Mouse (Mus musculus) intestine, embryonic 15.5 days (tissue): ENCODE data around the gene Slc16a12. TPM values are rescaled to one million over a fixed set of nuclear protein-coding genes. Genes with fewer than 3 reads are reported as not detected.
A peak's percentile ranks its signal among the peaks of the same experiment; 100 is the strongest.

Source experiments
- ATAC-seq: fragments of 200-750 bp; cut with Nextera tagmentation; 2 replicates; pipeline ENCODE4 v1.8.0; 2017; ENCODE audit warnings: moderate TSS enrichment, moderate library complexity
- H3K27ac ChIP-seq: fragments of 300-500 bp; sonication (generic); 2 replicates; pipeline ENCODE4 v1.5.1; 2015; ENCODE audit warnings: mild to moderate bottlenecking, inconsistent platforms
- H3K27me3 ChIP-seq: fragments of 300-500 bp; sonication (generic); replicated peaks from 2 replicates; pipeline ENCODE4 v1.6.1; 2015; ENCODE audit warnings: inconsistent platforms
- H3K36me3 ChIP-seq: fragments of 300-500 bp; sonication (generic); 2 replicates; pipeline ENCODE4 v1.6.1; 2015; ENCODE audit warnings: inconsistent platforms
- H3K4me1 ChIP-seq: fragments of 300-500 bp; sonication (generic); replicated peaks from 2 replicates; pipeline ENCODE4 v1.6.1; 2015; ENCODE audit warnings: inconsistent platforms
- H3K4me2 ChIP-seq: fragments of 300-500 bp; sonication (generic); replicated peaks from 2 replicates; pipeline ENCODE4 v1.6.1; 2015; ENCODE audit warnings: mild to moderate bottlenecking, inconsistent platforms
- H3K4me3 ChIP-seq: fragments of 300-500 bp; sonication (generic); replicated peaks from 2 replicates; pipeline ENCODE4 v1.5.1; 2015; ENCODE audit warnings: inconsistent platforms
- H3K9ac ChIP-seq: fragments of 300-500 bp; sonication (generic); 2 replicates; pipeline ENCODE4 v1.6.1; 2015; ENCODE audit warnings: inconsistent platforms
- H3K9me3 ChIP-seq: fragments of 300-500 bp; sonication (generic); 2 replicates; pipeline ENCODE4 v1.6.1; 2016; ENCODE audit warnings: inconsistent platforms
- WGBS: fragments of 180-500 bp; shearing (Covaris S2); methylation state at CpG from one replicate; pipeline ENCODE4 v1.1.7; 2015; 5-methylcytosine and 5-hydroxymethylcytosine counted together
- polyA plus RNA-seq: library from polyadenylated mRNA; unstranded; fragments of >200 nt; fragmentation: Nextera tagmentation; extraction: Ambion mirVana; gene quantifications from 2 replicates; pipeline ENCODE4 v1.2.1, GENCODE M21; 2015

Gene Slc16a12
- polyA plus RNA-seq = 6.9 and 8.5 TPM in 2 replicates

DNA sequence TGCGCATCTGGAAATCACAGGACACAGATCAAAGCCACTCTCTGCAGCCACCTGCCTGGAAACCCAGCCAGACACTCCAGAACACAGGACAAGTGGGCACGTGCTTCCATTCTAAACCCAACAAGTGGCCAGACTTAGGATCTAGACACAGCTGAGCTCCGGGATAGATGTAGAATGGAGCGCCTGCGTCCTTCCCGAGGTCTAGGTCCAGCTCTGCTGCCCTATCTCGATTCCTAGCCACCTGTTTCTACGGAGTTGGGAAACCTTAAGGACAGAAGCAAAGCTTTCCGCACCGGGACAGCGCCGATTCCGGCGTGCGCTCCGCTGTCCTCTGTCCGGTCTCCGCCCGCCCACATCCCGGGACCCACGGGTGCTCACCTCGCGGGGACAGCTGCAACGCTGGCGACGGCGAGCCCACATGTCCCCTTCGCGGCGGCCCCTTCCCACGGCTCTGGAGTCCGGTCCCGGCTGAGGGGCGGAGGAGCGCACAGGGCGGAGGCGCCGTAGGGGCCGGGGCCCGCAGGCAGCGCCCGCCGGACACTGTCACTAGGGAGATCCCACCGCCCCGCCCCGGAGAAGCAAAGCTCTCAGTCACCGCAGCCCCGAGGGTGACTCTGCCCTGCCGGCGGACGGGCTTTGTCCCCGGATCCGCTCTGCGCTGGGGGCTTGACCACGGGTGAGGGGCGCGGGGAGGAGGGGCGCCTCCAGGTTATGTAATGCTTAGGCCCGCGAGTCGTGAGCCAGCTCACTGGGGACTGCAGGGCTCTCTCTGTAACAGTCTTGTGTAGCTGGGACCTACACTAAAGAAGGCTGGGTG is at the start of gene Slc16a12:
Gene Slc16a12 (minus strand): TSS at position 602 of the 817 bp plus-strand sequence.
- Histone ChIP-seq H3K27ac (peak within 1 kb of the TSS; percentile 2; the same call in 1 of the 2 replicates), H3K27me3 (no peaks in the 10 kb centered on the region), H3K4me2 (peak within 1 kb of the TSS; percentile 98), H3K9me3 (no peaks in the 10 kb centered on the region), H3K9ac (peak within 1 kb of the TSS; percentile 59), H3K36me3 (no peaks in the 10 kb centered on the region), H3K4me3 (peak within 1 kb of the TSS; percentile 57), H3K4me1 (no peaks in the 10 kb centered on the region)
- WGBS = under 1% methylated on average over 61 of the region's 61 CpGs
- peak; percentile 87 for ATAC-seq

- H3K27ac ChIP-seq = no peak overlapping the region
- H3K9ac ChIP-seq = no peak overlapping the region
- H3K4me2 ChIP-seq = no peak overlapping the region
- ATAC-seq = no peak
- no peaks in the 10 kb centered on the region for H3K36me3 ChIP-seq
- no peaks in the 10 kb centered on the region for H3K27me3 ChIP-seq
- H3K4me3 ChIP-seq = no peak overlapping the region
- 76% methylated on average over 4 of the region's 4 CpGs for WGBS
- H3K4me1 ChIP-seq = no peaks in the 10 kb centered on the region
- no peaks in the 10 kb centered on the region for H3K9me3 ChIP-seq
These were observed 49.3 kb upstream of the Slc16a12 start for GRCm38 (mm10) chr19:34796396-34796795.

DNA sequence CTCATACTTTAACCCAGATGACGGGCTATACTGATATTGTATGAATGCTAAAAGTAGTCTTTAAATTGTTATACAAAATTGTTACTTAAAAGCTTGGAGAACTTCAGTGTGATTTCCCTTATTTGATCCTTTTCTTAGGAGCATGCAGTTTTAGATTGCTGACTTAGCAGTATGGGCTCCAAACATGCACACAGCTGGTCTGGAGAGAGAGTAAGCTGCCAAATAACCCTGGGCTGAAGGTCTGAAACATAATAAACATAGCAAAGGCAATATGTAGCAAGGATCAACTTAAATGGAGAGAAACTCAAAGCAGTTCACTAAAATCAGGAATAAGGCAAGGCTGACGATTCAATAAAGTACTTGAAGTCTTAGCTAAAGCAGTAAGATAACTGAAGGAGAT is 35.4 kb upstream of the Slc16a12 start:
- Histone ChIP-seq H3K4me1 (no peaks in the 10 kb centered on the region), H3K27me3 (no peaks in the 10 kb centered on the region), H3K9me3 (no peaks in the 10 kb centered on the region), H3K4me3 (no peak overlapping the region), H3K36me3 (no peaks in the 10 kb centered on the region), H3K4me2 (no peak overlapping the region), H3K9ac (no peak overlapping the region), H3K27ac (no peak overlapping the region)
- WGBS = 80% methylated on average over 2 of the region's 2 CpGs
- no peak for ATAC-seq

GRCm38 (mm10) chr19:34778993-34779392 is 31.9 kb upstream of the Slc16a12 start:
- Histone ChIP-seq H3K27ac (no peak overlapping the region), H3K9ac (no peak overlapping the region), H3K36me3 (no peaks in the 10 kb centered on the region), H3K27me3 (no peaks in the 10 kb centered on the region), H3K4me3 (no peak overlapping the region), H3K4me2 (no peak overlapping the region), H3K9me3 (no peaks in the 10 kb centered on the region), H3K4me1 (no peaks in the 10 kb centered on the region)
- 94% methylated on average over 1 of the region's 1 CpGs for WGBS
- no peak for ATAC-seq

GRCm38 (mm10) chr19:34778098-34778497 is 31.0 kb upstream of the Slc16a12 start:
- ATAC-seq = no peak

DNA sequence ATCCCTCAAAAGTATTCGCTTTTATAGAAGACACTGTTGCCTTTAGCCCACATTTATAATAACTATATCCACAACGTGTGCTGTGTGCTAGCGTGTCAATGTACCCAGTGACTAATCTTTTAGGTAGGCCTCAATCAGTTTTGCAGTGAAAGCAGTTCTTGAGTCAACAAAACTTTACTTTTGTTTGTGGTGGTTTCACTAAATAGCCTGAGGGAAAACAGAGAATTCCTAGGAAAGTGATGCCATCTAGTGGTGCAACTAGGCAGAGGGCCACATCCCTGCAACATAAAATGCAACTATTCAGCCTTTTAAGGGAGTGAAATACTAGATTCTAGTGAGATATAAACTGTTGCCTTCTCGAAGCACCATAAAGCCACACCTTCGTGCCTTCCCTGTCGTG is 25.7 kb upstream of the Slc16a12 start:
- H3K27me3 ChIP-seq = no peaks in the 10 kb centered on the region
- ATAC-seq = peak; percentile 63
- H3K4me3 ChIP-seq = no peak overlapping the region
- no peak overlapping the region for H3K27ac ChIP-seq
- no peak overlapping the region for H3K9ac ChIP-seq
- H3K4me2 ChIP-seq = no peak overlapping the region
- no peaks in the 10 kb centered on the region for H3K36me3 ChIP-seq
- H3K9me3 ChIP-seq = no peaks in the 10 kb centered on the region
- 23% methylated on average over 6 of the region's 6 CpGs for WGBS
- H3K4me1 ChIP-seq = no peaks in the 10 kb centered on the region

More at GRCm38 (mm10) chr19:34778098-34778497, 31.0 kb upstream of the Slc16a12 start:
- Histone ChIP-seq H3K9me3 (no peaks in the 10 kb centered on the region), H3K4me3 (no peak overlapping the region), H3K27me3 (no peaks in the 10 kb centered on the region), H3K36me3 (no peaks in the 10 kb centered on the region), H3K4me2 (no peak overlapping the region), H3K27ac (no peak overlapping the region), H3K9ac (no peak overlapping the region), H3K4me1 (no peaks in the 10 kb centered on the region)

- no peak overlapping the region for H3K4me2 ChIP-seq
- 81% methylated on average over 6 of the region's 6 CpGs for WGBS
- H3K36me3 ChIP-seq = no peaks in the 10 kb centered on the region
- no peak overlapping the region for H3K9ac ChIP-seq
- no peaks in the 10 kb centered on the region for H3K9me3 ChIP-seq
- H3K4me1 ChIP-seq = no peaks in the 10 kb centered on the region
- H3K27me3 ChIP-seq = no peaks in the 10 kb centered on the region
- no peak for ATAC-seq
- H3K4me3 ChIP-seq = no peak overlapping the region
- no peak overlapping the region for H3K27ac ChIP-seq
These were observed 23.7 kb upstream of the Slc16a12 start for GRCm38 (mm10) chr19:34770764-34771163.

GRCm38 (mm10) chr19:34758754-34759153 is 11.7 kb upstream of the Slc16a12 start:
- Histone ChIP-seq H3K27ac (no peak overlapping the region), H3K4me3 (no peak overlapping the region), H3K9ac (no peak overlapping the region), H3K4me1 (no peaks in the 10 kb centered on the region), H3K4me2 (no peak overlapping the region), H3K9me3 (no peaks in the 10 kb centered on the region), H3K36me3 (no peaks in the 10 kb centered on the region), H3K27me3 (no peaks in the 10 kb centered on the region)
- WGBS = 60% methylated on average over 1 of the region's 1 CpGs
- peak; percentile 87 for ATAC-seq

- Histone ChIP-seq H3K4me3 (no peak overlapping the region), H3K27me3 (no peaks in the 10 kb centered on the region), H3K4me2 (no peak overlapping the region), H3K9me3 (no peaks in the 10 kb centered on the region), H3K36me3 (no peaks in the 10 kb centered on the region), H3K27ac (no peak overlapping the region), H3K9ac (no peak overlapping the region), H3K4me1 (no peaks in the 10 kb centered on the region)
- WGBS = 81% methylated on average over 7 of the region's 7 CpGs
- ATAC-seq = no peak
These were observed 9.6 kb upstream of the Slc16a12 start for GRCm38 (mm10) chr19:34756561-34757240.

GRCm38 (mm10) chr19:34755680-34756079 is 8.6 kb upstream of the Slc16a12 start:
- H3K4me2 ChIP-seq = no peak overlapping the region
- H3K4me3 ChIP-seq = no peak overlapping the region
- ATAC-seq = no peak
- H3K4me1 ChIP-seq = no peaks in the 10 kb centered on the region
- 49% methylated on average over 1 of the region's 1 CpGs for WGBS
- H3K9ac ChIP-seq = no peak overlapping the region
- H3K36me3 ChIP-seq = no peaks in the 10 kb centered on the region
- H3K27ac ChIP-seq = no peak overlapping the region
- H3K27me3 ChIP-seq = no peaks in the 10 kb centered on the region
- H3K9me3 ChIP-seq = no peaks in the 10 kb centered on the region

- no peak overlapping the region for H3K9ac ChIP-seq
- no peak for ATAC-seq
- H3K36me3 ChIP-seq = no peaks in the 10 kb centered on the region
- no peaks in the 10 kb centered on the region for H3K27me3 ChIP-seq
- no peak overlapping the region for H3K27ac ChIP-seq
- no peak overlapping the region for H3K4me3 ChIP-seq
- H3K9me3 ChIP-seq = no peaks in the 10 kb centered on the region
- 22% methylated on average over 5 of the region's 5 CpGs for WGBS
- H3K4me2 ChIP-seq = no peak overlapping the region
- no peaks in the 10 kb centered on the region for H3K4me1 ChIP-seq
These were observed 6.2 kb upstream of the Slc16a12 start for GRCm38 (mm10) chr19:34753243-34753642.

DNA sequence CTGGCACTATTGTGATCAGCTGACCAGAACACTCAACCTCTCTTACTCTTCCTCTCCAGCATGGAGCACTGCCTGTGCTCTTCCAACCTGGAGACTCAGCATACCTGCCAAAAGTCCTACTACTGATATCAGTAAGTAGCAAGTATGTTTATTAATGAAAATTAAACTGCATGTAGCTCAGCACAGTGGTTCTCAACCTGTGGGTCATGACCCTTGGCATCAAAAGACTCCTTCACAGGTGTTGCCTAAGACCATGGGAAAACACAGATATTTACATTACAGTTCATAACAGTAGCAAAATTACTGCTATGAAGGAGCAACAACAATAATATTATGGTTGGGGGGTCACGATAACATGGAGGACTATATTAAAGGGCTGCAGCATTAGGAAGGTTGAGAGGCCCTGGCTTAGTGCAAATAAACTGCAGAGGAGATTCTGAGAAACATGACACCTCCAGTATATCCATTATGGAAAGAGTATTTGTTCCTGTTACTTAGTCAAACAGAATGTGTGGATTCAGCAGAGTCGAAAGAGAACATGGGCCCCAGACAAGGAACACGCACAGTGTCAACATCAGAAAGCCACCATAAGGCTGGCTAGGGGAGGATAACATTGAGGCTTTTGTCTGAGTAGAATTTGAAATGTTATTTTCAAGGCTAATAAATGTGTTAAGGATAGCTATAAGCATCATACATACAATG is 5.5 kb upstream of the Slc16a12 start:
- no peak overlapping the region for H3K4me2 ChIP-seq
- ATAC-seq = peak; percentile 55
- no peaks in the 10 kb centered on the region for H3K4me1 ChIP-seq
- H3K4me3 ChIP-seq = no peak overlapping the region
- H3K27me3 ChIP-seq = no peaks in the 10 kb centered on the region
- H3K27ac ChIP-seq = no peak overlapping the region
- WGBS = 49% methylated on average over 3 of the region's 3 CpGs
- H3K36me3 ChIP-seq = no peaks in the 10 kb centered on the region
- H3K9me3 ChIP-seq = no peaks in the 10 kb centered on the region
- H3K9ac ChIP-seq = no peak overlapping the region
